Mouse (Mus musculus) heart, embryonic 15.5 days (tissue): ENCODE data around the gene Brix1. TPM values are rescaled to one million over a fixed set of nuclear protein-coding genes. Genes with fewer than 3 reads are reported as not detected.

Experiments used
- ATAC-seq: fragments of 200-750 bp; cut with Nextera tagmentation; replicated peaks from 2 replicates; pipeline ENCODE4 v1.8.0; 2017; ENCODE audit warnings: low read depth, moderate TSS enrichment; ENCODE audit not compliant: insufficient number of reproducible peaks, insufficient read depth, low FRiP score
- H3K27ac ChIP-seq: fragments of 300-500 bp; sonication (generic); 2 replicates; pipeline ENCODE4 v1.5.1; 2015; ENCODE audit warnings: mild to moderate bottlenecking, inconsistent platforms
- H3K27me3 ChIP-seq: fragments of 300-500 bp; sonication (generic); 2 replicates; pipeline ENCODE4 v1.6.1; 2015; ENCODE audit warnings: inconsistent platforms
- H3K36me3 ChIP-seq: fragments of 300-500 bp; sonication (generic); 2 replicates; pipeline ENCODE4 v1.6.1; 2015; ENCODE audit warnings: mild to moderate bottlenecking, inconsistent platforms
- H3K4me1 ChIP-seq: fragments of 300-500 bp; sonication (generic); replicated peaks from 2 replicates; pipeline ENCODE4 v1.6.1; 2015; ENCODE audit warnings: inconsistent platforms
- H3K4me2 ChIP-seq: fragments of 300-500 bp; sonication (generic); 2 replicates; pipeline ENCODE4 v1.6.1; 2015; ENCODE audit warnings: inconsistent platforms, mild to moderate bottlenecking, moderate library complexity
- H3K4me3 ChIP-seq: fragments of 300-500 bp; sonication (generic); 2 replicates; pipeline ENCODE4 v1.5.1; 2015; ENCODE audit warnings: mild to moderate bottlenecking, inconsistent platforms
- H3K9ac ChIP-seq: fragments of 300-500 bp; sonication (generic); 2 replicates; pipeline ENCODE4 v1.6.1; 2015; ENCODE audit warnings: mild to moderate bottlenecking, inconsistent platforms
- H3K9me3 ChIP-seq: fragments of 300-500 bp; sonication (generic); replicated peaks from 2 replicates; pipeline ENCODE4 v1.6.1; 2016; ENCODE audit warnings: inconsistent platforms
- WGBS: fragments of 180-500 bp; shearing (Covaris S2); methylation state at CpG from one replicate; pipeline ENCODE4 v1.1.7; 2015; ENCODE audit warnings: mixed read lengths; 5-methylcytosine and 5-hydroxymethylcytosine counted together
- polyA plus RNA-seq: library from polyadenylated mRNA; unstranded; fragments of >200 nt; fragmentation: Nextera tagmentation; extraction: Ambion mirVana; gene quantifications from 2 replicates; pipeline ENCODE4 v1.2.1, GENCODE M21; 2015

Brix1 gene
- polyA plus RNA-seq, 1 experiment from 2014 or later = 59.9 TPM

DNA sequence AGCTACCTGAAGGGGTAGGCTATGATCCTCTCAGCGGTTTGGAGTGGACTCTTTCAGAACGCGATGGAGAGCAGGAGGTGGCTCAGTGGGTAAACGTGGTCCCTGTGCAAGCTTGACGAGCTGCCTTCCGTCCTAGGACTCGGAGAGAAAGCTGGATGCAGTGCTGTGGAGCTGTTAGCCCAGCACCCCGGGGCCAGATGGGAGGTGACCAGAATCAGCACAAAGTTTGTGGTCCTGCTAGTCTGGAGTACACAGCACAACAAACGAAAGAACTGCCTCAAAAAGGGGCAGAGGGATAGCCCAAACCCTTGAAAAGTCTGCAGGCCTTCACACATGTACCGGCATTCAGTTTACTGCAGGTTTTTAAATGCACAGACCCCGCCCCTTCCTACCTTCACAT is 10.2 kb upstream of the Brix1 start:
- H3K4me3 ChIP-seq = no peak overlapping the region
- H3K9ac ChIP-seq = no peak overlapping the region
- no peaks in the 10 kb centered on the region for H3K27me3 ChIP-seq
- no peak for ATAC-seq
- H3K4me2 ChIP-seq = no peak overlapping the region
- no peaks in the 10 kb centered on the region for H3K9me3 ChIP-seq
- no peak overlapping the region for H3K27ac ChIP-seq
- 89% methylated on average over 11 of the region's 11 CpGs for WGBS
- no peaks in the 10 kb centered on the region for H3K4me1 ChIP-seq
- H3K36me3 ChIP-seq = peaks cover 22% of the 10 kb centered on the region

DNA sequence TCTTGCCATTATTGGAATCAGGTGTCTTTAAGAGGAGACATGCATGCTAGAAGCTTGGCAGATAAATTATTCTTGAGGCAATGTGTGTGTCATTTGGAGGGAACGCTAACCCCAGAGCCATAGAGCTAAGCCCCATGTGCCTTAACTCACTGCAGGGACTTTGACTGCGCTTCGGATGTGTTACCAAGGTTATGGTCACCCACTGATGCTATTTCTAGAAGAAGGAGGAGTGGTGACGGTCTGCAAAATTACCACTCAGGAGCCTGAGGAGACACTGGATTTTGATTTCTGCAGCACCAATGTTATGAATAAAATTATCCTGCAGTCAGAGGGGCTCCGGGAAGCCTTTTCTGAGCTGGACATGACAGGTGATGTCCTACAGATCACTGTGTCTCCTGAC is 4.4 kb upstream of the Brix1 start:
- no peaks in the 10 kb centered on the region for H3K9me3 ChIP-seq
- peaks cover 14% of the 10 kb centered on the region; the same call in 1 of the 2 replicates for H3K36me3 ChIP-seq
- H3K4me2 ChIP-seq = no peak overlapping the region
- no peak overlapping the region for H3K9ac ChIP-seq
- ATAC-seq = no peak
- H3K27ac ChIP-seq = no peak overlapping the region
- WGBS = 85% methylated on average over 5 of the region's 5 CpGs
- no peaks in the 10 kb centered on the region for H3K27me3 ChIP-seq
- no peak overlapping the region for H3K4me3 ChIP-seq
- peaks cover 7% of the 10 kb centered on the region; the same call in 1 of the 2 replicates for H3K4me1 ChIP-seq

DNA sequence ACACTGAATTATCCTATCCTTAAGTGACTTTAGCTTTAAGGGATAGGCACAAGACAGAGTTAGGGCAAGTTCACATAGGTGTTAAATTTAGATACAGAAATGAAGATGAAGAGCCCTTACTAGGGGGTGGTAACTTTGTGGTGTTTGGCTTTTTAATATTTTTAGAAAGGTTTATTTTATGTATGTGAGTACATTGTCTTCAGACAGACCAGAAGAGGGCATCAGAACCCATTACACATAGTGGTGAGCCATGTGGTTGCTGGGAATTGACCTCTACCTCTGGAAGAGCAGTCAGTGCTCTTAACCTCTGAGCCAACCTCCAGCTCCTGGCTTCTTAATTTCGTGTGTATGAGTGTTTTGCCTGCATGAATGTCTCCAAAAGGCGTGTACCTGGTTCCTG is 1.5 kb upstream of the Brix1 start:
- Histone ChIP-seq H3K27me3 (no peaks in the 10 kb centered on the region), H3K9ac (no peak overlapping the region), H3K4me2 (peak overlapping the region; percentile 85), H3K36me3 (peaks cover 8% of the 10 kb centered on the region; the same call in 1 of the 2 replicates), H3K4me1 (peaks cover 12% of the 10 kb centered on the region), H3K4me3 (0 out of 2 replicates have a peak overlapping the region, but pooled peaks have one; percentile 73), H3K9me3 (no peaks in the 10 kb centered on the region), H3K27ac (no peak overlapping the region)
- no peak for ATAC-seq
- 49% methylated on average over 2 of the region's 2 CpGs for WGBS

DNA sequence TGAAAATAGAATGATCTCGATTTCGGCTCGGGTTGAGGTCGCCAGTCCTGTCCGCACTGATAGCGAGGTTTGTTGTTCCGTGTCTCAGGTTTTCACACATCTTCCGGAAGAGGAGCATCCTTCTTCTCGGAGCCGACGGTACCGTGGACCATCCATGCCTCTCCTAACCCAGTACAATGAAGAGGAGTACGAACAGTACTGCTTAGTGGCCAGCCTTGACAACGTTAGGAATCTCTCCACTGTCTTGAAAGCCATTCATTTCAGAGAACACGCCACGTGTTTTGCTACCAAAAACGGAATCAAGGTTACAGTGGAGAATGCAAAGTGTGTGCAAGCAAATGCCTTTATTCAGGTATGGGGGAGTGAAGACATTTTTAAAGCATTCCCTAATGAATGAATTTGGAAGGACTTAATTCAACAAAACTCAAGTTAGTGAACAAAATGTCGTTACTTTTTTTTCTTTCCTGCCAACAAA is 655 bp upstream of the Brix1 start:
- WGBS = under 1% methylated on average over 18 of the region's 18 CpGs
- Histone ChIP-seq H3K36me3 (peaks cover 10% of the 10 kb centered on the region; the same call in 1 of the 2 replicates), H3K9ac (peak overlapping the region; percentile 80), H3K4me2 (peak overlapping the region; percentile 85), H3K27ac (peak overlapping the region; percentile 68), H3K27me3 (no peaks in the 10 kb centered on the region), H3K9me3 (no peaks in the 10 kb centered on the region), H3K4me3 (peak overlapping the region; percentile 73), H3K4me1 (peaks cover 12% of the 10 kb centered on the region)
- no peak for ATAC-seq

DNA sequence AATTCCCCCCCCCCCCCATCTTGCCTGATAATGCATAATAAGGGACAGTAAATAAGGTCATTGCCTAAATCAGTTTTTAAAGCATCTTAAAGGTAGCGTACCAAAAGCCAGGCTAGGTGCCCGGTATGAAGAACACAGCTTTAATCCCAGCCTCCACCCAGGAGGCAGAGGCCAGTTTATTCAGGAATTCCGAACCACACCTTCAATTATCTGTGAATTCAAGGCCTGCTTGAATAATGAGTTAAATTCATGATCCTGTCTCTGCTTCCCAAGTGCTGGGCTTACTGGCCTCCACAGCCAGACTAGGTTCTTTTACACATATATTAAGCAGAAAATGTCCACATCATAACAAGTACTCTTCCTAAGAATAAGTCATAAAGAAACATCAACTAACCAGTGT is 14.8 kb downstream of the Brix1 start:
- ATAC-seq = no peak
- Histone ChIP-seq H3K27me3 (no peaks in the 10 kb centered on the region), H3K27ac (peak overlapping the region; percentile 88; the same call in 1 of the 2 replicates), H3K9me3 (no peaks in the 10 kb centered on the region), H3K4me3 (peak overlapping the region; percentile 95), H3K4me2 (peak overlapping the region; percentile 91), H3K9ac (peak overlapping the region; percentile 91), H3K36me3 (peaks cover 9% of the 10 kb centered on the region; the same call in 1 of the 2 replicates), H3K4me1 (peaks cover 7% of the 10 kb centered on the region; the same call in 1 of the 2 replicates)
- 17% methylated on average over 3 of the region's 3 CpGs for WGBS

DNA sequence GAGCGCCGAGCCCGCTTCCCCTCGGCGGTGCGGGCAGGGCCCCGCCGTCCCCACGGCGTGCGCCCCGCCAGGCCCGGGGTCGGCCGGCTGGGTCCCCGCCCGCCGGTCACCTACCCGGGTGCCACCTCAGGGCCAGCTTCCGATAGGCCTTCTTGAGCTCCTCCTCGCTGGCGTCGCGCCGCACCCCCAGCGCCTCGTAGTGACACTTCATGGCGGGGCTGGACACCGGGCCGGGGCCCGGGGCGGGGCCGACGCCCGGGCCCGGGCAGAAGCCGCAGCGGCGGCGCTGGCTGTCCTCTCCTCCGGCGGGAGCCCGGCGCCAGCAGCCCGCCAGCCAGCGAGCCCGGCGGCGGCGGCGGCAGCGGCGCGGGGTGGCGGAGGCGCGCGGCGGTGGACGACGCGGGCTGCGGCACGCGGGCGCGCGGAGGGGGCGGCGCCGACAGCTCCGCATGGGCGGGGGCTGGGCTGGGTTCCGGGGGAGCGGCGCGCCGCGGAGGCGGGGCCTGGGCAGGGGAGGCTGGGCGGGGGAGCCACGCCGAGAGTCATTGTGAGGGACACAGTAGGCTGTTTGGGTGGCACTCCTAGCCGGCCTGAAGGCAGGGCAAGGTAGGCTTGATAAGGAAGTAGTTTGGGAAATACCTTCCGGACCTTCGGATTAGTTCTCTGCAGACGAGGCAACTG is 15.5 kb downstream of the Brix1 start, which contains the start of gene Dnajc21:
Gene Dnajc21 (minus strand): TSS at position 366 of the 681 bp plus-strand sequence.
- Histone ChIP-seq H3K27me3 (no peaks in the 10 kb centered on the region), H3K9me3 (no peaks in the 10 kb centered on the region), H3K4me1 (peaks cover 7% of the 10 kb centered on the region; the same call in 1 of the 2 replicates), H3K4me2 (peak within 1 kb of the TSS; percentile 91), H3K27ac (peak within 1 kb of the TSS; percentile 88), H3K9ac (peak within 1 kb of the TSS; percentile 91), H3K4me3 (peak within 1 kb of the TSS; percentile 95), H3K36me3 (peaks cover 3% of the 10 kb centered on the region; the same call in 1 of the 2 replicates)
- under 1% methylated on average over 78 of the region's 87 CpGs for WGBS
- ATAC-seq = peak; percentile 95

DNA sequence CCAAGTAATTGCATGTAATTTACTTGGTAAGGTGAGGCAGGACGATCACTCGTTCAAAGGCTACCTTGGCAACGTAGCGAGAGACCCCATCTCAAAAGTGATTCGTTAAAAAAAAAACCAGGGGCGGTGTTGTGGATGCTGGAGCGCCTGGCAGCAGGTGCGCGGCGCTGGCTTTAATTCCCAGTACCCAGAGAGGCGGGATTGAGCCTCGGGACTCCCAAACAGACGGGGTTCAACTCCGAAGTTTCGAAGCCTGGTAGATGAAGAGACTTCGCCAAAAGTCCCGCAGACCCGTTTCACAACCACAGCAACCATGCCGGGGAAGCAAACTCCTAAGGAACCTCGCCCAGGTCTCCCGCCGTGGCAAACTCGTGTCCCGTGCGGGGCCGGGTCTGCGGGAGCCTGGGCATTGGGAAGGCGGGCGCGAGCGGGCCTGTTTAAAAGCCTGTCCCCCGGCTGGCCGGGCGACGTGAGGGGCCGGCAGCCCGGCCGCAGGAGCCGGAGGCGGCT is 16.1 kb downstream of the Brix1 start:
- WGBS = under 1% methylated on average over 40 of the region's 40 CpGs
- no peaks in the 10 kb centered on the region for H3K9me3 ChIP-seq
- H3K27me3 ChIP-seq = no peaks in the 10 kb centered on the region
- H3K27ac ChIP-seq = peak overlapping the region; percentile 88
- peak overlapping the region; percentile 95 for H3K4me3 ChIP-seq
- peaks cover 7% of the 10 kb centered on the region; the same call in 1 of the 2 replicates for H3K4me1 ChIP-seq
- H3K9ac ChIP-seq = peak overlapping the region; percentile 91
- no peak for ATAC-seq
- peak overlapping the region; percentile 91 for H3K4me2 ChIP-seq
- no peaks in the 10 kb centered on the region for H3K36me3 ChIP-seq

DNA sequence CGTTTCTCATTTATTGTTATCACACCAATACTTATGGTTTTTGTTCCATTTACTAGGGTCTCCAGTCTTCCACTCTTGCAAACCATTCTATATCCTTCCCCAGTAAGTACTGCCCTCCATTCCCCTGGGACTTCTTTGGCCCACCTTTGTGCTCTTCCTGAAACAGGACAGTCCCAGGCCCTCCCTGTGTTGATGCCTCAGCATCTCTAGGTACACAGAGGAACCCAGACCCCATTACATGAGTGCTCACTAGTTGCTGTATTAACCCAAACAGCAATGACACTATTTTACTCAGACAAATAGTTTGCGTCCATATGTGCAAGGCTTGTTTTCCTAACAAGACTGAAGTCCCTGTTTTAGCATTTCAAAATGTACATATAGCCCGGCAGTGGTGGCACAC is 17.0 kb downstream of the Brix1 start:
- H3K4me1 ChIP-seq = peaks cover 7% of the 10 kb centered on the region; the same call in 1 of the 2 replicates
- 80% methylated on average over 3 of the region's 3 CpGs for WGBS
- H3K9ac ChIP-seq = no peak overlapping the region
- H3K27ac ChIP-seq = no peak overlapping the region
- no peaks in the 10 kb centered on the region for H3K36me3 ChIP-seq
- H3K4me3 ChIP-seq = peak overlapping the region; percentile 10; the same call in 1 of the 2 replicates
- H3K4me2 ChIP-seq = peak overlapping the region; percentile 91
- ATAC-seq = no peak
- no peaks in the 10 kb centered on the region for H3K27me3 ChIP-seq
- no peaks in the 10 kb centered on the region for H3K9me3 ChIP-seq

DNA sequence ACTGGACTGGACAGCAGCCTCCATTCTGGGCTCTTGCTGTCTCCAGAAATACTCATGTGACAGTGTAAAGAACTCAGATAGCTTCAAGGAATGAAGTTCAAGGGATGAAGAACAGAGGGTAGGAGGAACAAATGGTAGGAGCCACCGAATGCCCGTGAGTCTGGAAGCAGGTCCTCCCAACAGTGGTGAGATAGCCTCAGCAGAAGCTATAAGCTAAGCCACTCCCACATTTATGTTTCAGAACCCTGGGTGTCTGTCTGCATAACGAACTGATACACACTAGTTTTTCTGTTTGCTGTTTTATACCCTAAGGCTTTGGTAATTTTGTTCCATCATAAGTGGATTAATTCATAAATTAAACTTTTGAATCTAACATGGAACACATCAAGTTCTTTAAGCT is 21.1 kb downstream of the Brix1 start:
- ATAC-seq = no peak
- no peaks in the 10 kb centered on the region for H3K27me3 ChIP-seq
- no peak overlapping the region for H3K9ac ChIP-seq
- peaks cover 26% of the 10 kb centered on the region for H3K36me3 ChIP-seq
- H3K4me1 ChIP-seq = peaks cover 4% of the 10 kb centered on the region; the same call in 1 of the 2 replicates
- 94% methylated on average over 3 of the region's 3 CpGs for WGBS
- no peak overlapping the region for H3K27ac ChIP-seq
- no peaks in the 10 kb centered on the region for H3K9me3 ChIP-seq
- H3K4me2 ChIP-seq = no peak overlapping the region
- no peak overlapping the region for H3K4me3 ChIP-seq

DNA sequence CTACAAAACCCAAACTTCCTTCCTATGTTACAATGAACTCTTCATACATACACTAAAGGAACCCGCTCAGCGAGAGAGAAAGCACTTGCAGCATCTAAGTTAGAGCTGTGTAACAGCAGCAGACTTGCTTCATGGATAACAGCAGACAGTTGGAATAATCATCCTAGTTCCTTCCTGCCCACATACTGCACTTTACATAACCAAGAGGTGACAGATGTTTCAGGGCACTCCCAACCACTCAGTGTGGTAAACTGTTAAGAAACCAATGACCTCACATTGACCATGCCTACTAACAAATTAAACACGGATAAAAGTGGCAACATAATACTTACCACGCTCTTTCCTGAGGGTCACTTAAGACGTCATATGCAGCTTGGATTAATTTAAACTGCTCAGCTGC is 22.2 kb downstream of the Brix1 start:
- no peaks in the 10 kb centered on the region for H3K9me3 ChIP-seq
- H3K36me3 ChIP-seq = peaks cover 34% of the 10 kb centered on the region
- H3K27ac ChIP-seq = no peak overlapping the region
- H3K4me1 ChIP-seq = no peaks in the 10 kb centered on the region
- no peak overlapping the region for H3K4me3 ChIP-seq
- H3K9ac ChIP-seq = no peak overlapping the region
- H3K4me2 ChIP-seq = no peak overlapping the region
- H3K27me3 ChIP-seq = no peaks in the 10 kb centered on the region
- no peak for ATAC-seq
- 85% methylated on average over 5 of the region's 5 CpGs for WGBS

DNA sequence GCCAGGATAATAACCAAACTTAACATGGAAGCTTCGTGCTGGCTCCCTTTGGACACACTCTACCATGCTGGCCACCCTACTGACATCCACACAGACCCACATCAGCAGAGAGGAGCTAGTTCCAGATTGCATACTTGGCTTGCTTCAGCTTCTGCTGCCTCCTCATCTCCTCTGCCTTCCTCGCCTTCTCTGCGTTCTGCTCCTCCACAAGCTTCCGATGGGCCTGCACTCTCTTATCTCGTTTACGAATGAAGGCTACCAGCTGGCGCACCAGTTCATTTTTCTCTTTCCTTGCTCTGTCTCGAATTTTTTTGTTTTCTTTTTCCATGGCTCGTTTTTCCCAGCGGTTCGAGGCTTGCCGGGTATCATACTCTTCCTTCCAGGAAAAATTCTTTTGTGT is 24.8 kb downstream of the Brix1 start:
- no peaks in the 10 kb centered on the region for H3K4me1 ChIP-seq
- H3K9me3 ChIP-seq = no peaks in the 10 kb centered on the region
- no peak for ATAC-seq
- H3K27ac ChIP-seq = no peak overlapping the region
- H3K36me3 ChIP-seq = peaks cover 50% of the 10 kb centered on the region
- no peaks in the 10 kb centered on the region for H3K27me3 ChIP-seq
- no peak overlapping the region for H3K4me2 ChIP-seq
- WGBS = 62% methylated on average over 12 of the region's 12 CpGs
- no peak overlapping the region for H3K9ac ChIP-seq
- no peak overlapping the region for H3K4me3 ChIP-seq
